Mouse (Mus musculus) G1E (cell line): ENCODE measurements around the gene Nr2f1.

Experiments
- CTCF ChIP-seq: IDR thresholded peaks from 2 replicates; pipeline ENCODE4 v1.5.1; 2012; ENCODE audit warnings: low read depth, low read length, inconsistent platforms, mixed read lengths
- GATA1 ChIP-seq: IDR thresholded peaks from 2 replicates; pipeline ENCODE4 v1.6.1; 2012; ENCODE audit warnings: borderline replicate concordance, low read length, inconsistent platforms, mixed read lengths
- POLR2AphosphoS5 ChIP-seq: IDR thresholded peaks from 2 replicates; pipeline ENCODE4 v1.6.1; 2012; ENCODE audit warnings: low read depth, low read length, inconsistent platforms; ENCODE audit not compliant: insufficient replicate concordance

GRCm38 (mm10) chr13:78177381-78177950 lies 22.1 kb downstream of the Nr2f1 start:
- TF ChIP-seq CTCF (no peak), GATA1 (no peak), POLR2AphosphoS5 (no peak)
